Mouse (Mus musculus) intestine, embryonic 14.5 days (tissue): ENCODE measurements at regions not wholly inside any gene's neighbourhood (a gene's known extent, or its start where the extent isn't known, plus 50 kb on each side); places are given as distances from the start of the nearest gene placed in this dataset.

Experiments used
- ATAC-seq: fragments of 200-750 bp; cut with Nextera tagmentation; replicated peaks from 2 replicates; pipeline ENCODE4 v1.8.0; 2017; ENCODE audit warnings: low read depth, moderate number of reproducible peaks, moderate TSS enrichment, moderate library complexity; ENCODE audit not compliant: low FRiP score, low TSS enrichment
- DNase-seq: peaks from one replicate; pipeline ENCODE4 v3.0.0-alpha.2; 2018; ENCODE audit warnings: low spot score
- H3K27ac ChIP-seq: fragments of 300-500 bp; sonication (generic); 2 replicates; pipeline ENCODE4 v1.5.1; 2014; ENCODE audit warnings: low read depth, mild to moderate bottlenecking, control low read depth
- H3K27me3 ChIP-seq: fragments of 300-500 bp; sonication (generic); replicated peaks from 2 replicates; pipeline ENCODE4 v1.6.1; 2014; ENCODE audit warnings: low read length, control low read depth; ENCODE audit not compliant: control insufficient read depth, insufficient read depth
- H3K36me3 ChIP-seq: fragments of 300-500 bp; sonication (generic); 2 replicates; pipeline ENCODE4 v1.6.1; 2014; ENCODE audit warnings: low read length, control low read depth; ENCODE audit not compliant: control insufficient read depth, insufficient read depth
- H3K4me1 ChIP-seq: fragments of 300-500 bp; sonication (generic); replicated peaks from 2 replicates; pipeline ENCODE4 v1.6.1; 2014; ENCODE audit warnings: low read length, control low read depth, mixed read lengths; ENCODE audit not compliant: control insufficient read depth, insufficient read depth
- H3K4me2 ChIP-seq: fragments of 300-500 bp; sonication (generic); 2 replicates; pipeline ENCODE4 v1.6.1; 2014; ENCODE audit warnings: low read length
- H3K4me3 ChIP-seq: fragments of 300-500 bp; sonication (generic); 2 replicates; pipeline ENCODE4 v1.5.1; 2014; ENCODE audit warnings: low read depth, low read length, control low read depth, mixed read lengths
- H3K9ac ChIP-seq: fragments of 300-500 bp; sonication (generic); 2 replicates; pipeline ENCODE4 v1.6.1; 2014; ENCODE audit warnings: mild to moderate bottlenecking, low read length
- H3K9me3 ChIP-seq: fragments of 300-500 bp; sonication (generic); 2 replicates; pipeline ENCODE4 v1.6.1; 2016; ENCODE audit warnings: low read length, control low read depth; ENCODE audit not compliant: control insufficient read depth
- WGBS: fragments of 180-500 bp; shearing (Covaris S2); extraction: QIAGEN DNeasy Blood & Tissue Kit; methylation state at CpG from one replicate; pipeline ENCODE4 v1.1.7; 2014; 5-methylcytosine and 5-hydroxymethylcytosine counted together

GRCm38 (mm10) chr13:102176456-102176855, 408.4 kb upstream of the Pik3r1 start:
- Histone ChIP-seq H3K4me1 (no peaks in the 10 kb centered on the region), H3K27ac (no peak overlapping the region)
- 56% methylated on average over 2 of the region's 2 CpGs for WGBS

DNA sequence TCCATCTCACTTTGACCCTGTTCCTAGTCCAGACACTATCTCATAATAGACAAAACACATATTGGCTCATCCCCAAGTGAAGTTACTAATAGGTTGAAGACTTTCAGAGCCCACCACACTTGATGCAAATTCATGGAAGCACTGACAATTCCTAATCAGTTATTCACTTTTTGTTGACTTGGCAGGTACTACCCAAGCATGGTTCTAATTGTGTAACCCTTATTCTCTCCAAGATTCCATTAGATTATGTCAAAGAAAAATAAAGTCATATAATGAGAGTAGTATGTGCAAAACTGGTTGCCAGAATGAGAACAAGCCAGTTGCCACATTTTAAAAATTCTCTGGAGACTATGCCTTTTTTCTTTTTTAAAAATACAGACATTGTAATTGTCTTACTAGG, 426.7 kb upstream of the Pik3r1 start:
- H3K4me3 ChIP-seq: no peak overlapping the region
- H3K4me1 ChIP-seq: no peaks in the 10 kb centered on the region
- no peak overlapping the region for H3K27ac ChIP-seq
- H3K36me3 ChIP-seq: no peaks in the 10 kb centered on the region
- DNase-seq (no peak), ATAC-seq (no peak)
- no peak overlapping the region for H3K9ac ChIP-seq
- no peak overlapping the region for H3K4me2 ChIP-seq
- H3K9me3 ChIP-seq: no peaks in the 10 kb centered on the region
- no peaks in the 10 kb centered on the region for H3K27me3 ChIP-seq

More at GRCm38 (mm10) chr13:102176456-102176855, 408.4 kb upstream of the Pik3r1 start:
- no peaks in the 10 kb centered on the region for H3K9me3 ChIP-seq
- no peaks in the 10 kb centered on the region for H3K27me3 ChIP-seq
- DNase-seq (no peak), ATAC-seq (no peak)
- H3K4me2 ChIP-seq: no peak overlapping the region
- no peak overlapping the region for H3K4me3 ChIP-seq
- H3K9ac ChIP-seq: no peak overlapping the region
- no peaks in the 10 kb centered on the region for H3K36me3 ChIP-seq

- Histone ChIP-seq H3K4me3 (no peak overlapping the region), H3K27ac (no peak overlapping the region), H3K9ac (no peak overlapping the region), H3K9me3 (no peaks in the 10 kb centered on the region), H3K4me1 (no peaks in the 10 kb centered on the region), H3K4me2 (no peak overlapping the region), H3K27me3 (no peaks in the 10 kb centered on the region), H3K36me3 (no peaks in the 10 kb centered on the region)
- 80% methylated on average over 1 of the region's 1 CpGs for WGBS
- DNase-seq (no peak), ATAC-seq (no peak)
These were observed 434.3 kb upstream of the Pik3r1 start for GRCm38 (mm10) chr13:102202301-102202700.

GRCm38 (mm10) chr13:102218486-102218885, 450.5 kb upstream of the Pik3r1 start:
- no peak overlapping the region for H3K4me2 ChIP-seq
- no peaks in the 10 kb centered on the region for H3K9me3 ChIP-seq
- H3K36me3 ChIP-seq: no peaks in the 10 kb centered on the region
- WGBS: 96% methylated on average over 11 of the region's 11 CpGs
- H3K4me1 ChIP-seq: no peaks in the 10 kb centered on the region
- no peak overlapping the region for H3K27ac ChIP-seq
- no peak overlapping the region for H3K9ac ChIP-seq
- no peaks in the 10 kb centered on the region for H3K27me3 ChIP-seq
- ATAC-seq (no peak), DNase-seq (no peak)
- no peak overlapping the region for H3K4me3 ChIP-seq

DNA sequence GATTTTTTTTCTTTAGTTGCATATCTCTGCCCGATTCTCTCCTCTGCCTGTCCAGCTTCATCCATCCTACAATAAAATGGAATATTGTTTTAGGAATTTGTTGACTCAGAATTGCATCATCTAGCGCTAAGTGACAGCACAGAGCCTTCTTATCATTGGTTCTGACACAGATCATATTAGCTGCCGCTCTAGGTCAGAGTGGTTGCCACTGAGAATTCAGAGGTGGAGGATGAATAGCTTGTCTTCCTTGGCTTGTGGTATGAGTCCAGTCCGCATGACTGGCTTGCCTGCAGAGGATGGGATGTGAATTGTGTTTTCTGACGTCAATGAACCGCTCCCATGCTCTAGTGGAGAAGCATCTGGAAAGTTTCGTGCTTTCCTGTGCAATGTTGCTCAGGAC, 462.3 kb upstream of the Cd180 start:
- ATAC-seq (no peak), DNase-seq (no peak)
- Histone ChIP-seq H3K4me3 (no peak overlapping the region), H3K4me1 (no peaks in the 10 kb centered on the region), H3K9ac (no peak overlapping the region), H3K4me2 (no peak overlapping the region), H3K27me3 (no peaks in the 10 kb centered on the region), H3K27ac (no peak overlapping the region), H3K9me3 (no peaks in the 10 kb centered on the region), H3K36me3 (no peaks in the 10 kb centered on the region)
- WGBS: 78% methylated on average over 7 of the region's 7 CpGs

DNA sequence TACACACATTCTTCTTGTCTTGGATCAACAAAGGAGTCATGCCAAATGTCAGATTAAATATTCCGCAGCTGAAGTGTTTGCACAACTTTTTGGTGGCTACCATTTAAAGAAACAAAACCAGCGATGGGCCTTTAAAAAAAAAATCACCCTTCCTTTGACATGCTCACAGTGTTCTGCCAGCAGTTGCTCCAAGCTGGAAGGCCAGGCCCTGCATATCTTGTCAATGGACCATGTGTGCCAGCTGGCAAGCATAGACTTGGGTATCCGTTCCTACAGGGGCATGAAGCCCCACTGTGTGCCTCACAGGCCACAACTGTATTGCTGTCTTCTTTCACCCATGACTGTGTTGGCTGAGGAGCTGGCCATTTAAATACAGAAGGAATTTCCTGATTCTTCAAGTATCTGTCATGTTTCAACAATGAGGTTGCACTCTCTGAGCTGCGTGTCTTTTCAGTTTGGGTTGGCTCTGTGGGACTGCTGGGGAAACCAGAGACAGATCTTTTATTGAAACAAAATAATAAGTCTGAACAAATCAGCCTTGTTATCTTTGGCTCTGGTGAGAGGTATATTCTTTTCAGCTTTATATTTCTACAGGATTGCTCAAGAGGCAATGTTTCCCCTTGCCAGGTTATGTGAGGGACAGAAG, 460.9 kb upstream of the Cd180 start:
- Histone ChIP-seq H3K36me3 (no peaks in the 10 kb centered on the region), H3K9ac (no peak overlapping the region), H3K4me3 (no peak overlapping the region), H3K27me3 (no peaks in the 10 kb centered on the region), H3K27ac (no peak overlapping the region), H3K9me3 (no peaks in the 10 kb centered on the region), H3K4me2 (no peak overlapping the region), H3K4me1 (no peaks in the 10 kb centered on the region)
- ATAC-seq (no peak), DNase-seq (no peak)
- WGBS: 72% methylated on average over 4 of the region's 4 CpGs

GRCm38 (mm10) chr13:102250884-102251283, 442.5 kb upstream of the Cd180 start:
- WGBS: 80% methylated on average over 2 of the region's 2 CpGs
- DNase-seq (no peak), ATAC-seq (no peak)

GRCm38 (mm10) chr13:102251709-102252108, 441.6 kb upstream of the Cd180 start:
- Histone ChIP-seq H3K9ac (no peak overlapping the region), H3K4me2 (no peak overlapping the region), H3K27ac (no peak overlapping the region), H3K4me1 (no peaks in the 10 kb centered on the region), H3K4me3 (no peak overlapping the region), H3K9me3 (no peaks in the 10 kb centered on the region), H3K27me3 (no peaks in the 10 kb centered on the region), H3K36me3 (no peaks in the 10 kb centered on the region)
- DNase-seq: no peak
- no peak for ATAC-seq
- WGBS: 88% methylated on average over 5 of the region's 5 CpGs

More at GRCm38 (mm10) chr13:102250884-102251283, 442.5 kb upstream of the Cd180 start:
- Histone ChIP-seq H3K27me3 (no peaks in the 10 kb centered on the region), H3K4me2 (no peak overlapping the region), H3K36me3 (no peaks in the 10 kb centered on the region), H3K27ac (no peak overlapping the region), H3K9ac (no peak overlapping the region), H3K4me1 (no peaks in the 10 kb centered on the region), H3K4me3 (no peak overlapping the region), H3K9me3 (no peaks in the 10 kb centered on the region)
